Comparison of ENCODE assay signal across 14 mouse cellular contexts in genomic region chr2:66144770-66145169, GRCm38 (mm10). TPM values are rescaled to one million over a fixed set of nuclear protein-coding genes. Genes with fewer than 3 reads are reported as not detected.
A peak's percentile ranks its signal among the peaks of the same experiment; 100 is the strongest.
DNase-seq lines count a peak whose midpoint lies in the region; ATAC-seq lines count a peak whose summit lies in the region.
"Had no signal": no experiment of that assay in that cellular context is flagged by ENCODE, and none has a peak within 500 bp of the region (broad histone marks: within the 10 kb centered on the region; RNA-seq: fewer than 3 reads in every experiment).

No protein-coding gene starts in this region.

- ATAC-seq in megakaryocyte progenitor cell, adult 5-6 weeks (replicated peaks; ENCODE audit: poor library complexity), result peak; percentile 48
- ATAC-seq: forebrain, postnatal 0 days had no signal

- peak; percentile 45 for DNase-seq in kidney, adult 9 months
- no peak for DNase-seq in kidney, postnatal 25 days
- peak; percentile 8 for DNase-seq in urinary bladder, postnatal 14 days (ENCODE audit: low spot score)
- DNase-seq in urinary bladder, postnatal 36 days (ENCODE audit: low spot score in 2 of 2), result no peak
- DNase-seq in left cerebral cortex, postnatal 25 days (ENCODE audit: low spot score in 2 of 2), result no peak
- DNase-seq in cerebellum, postnatal 14 days, result no peak
- no peak for DNase-seq in heart, postnatal 14 days
- DNase-seq: adrenal gland, adult 2 months; cerebellum, adult 8-10 months; embryo, embryonic 11 days; forebrain, postnatal 0 days; gastrocnemius, postnatal 36 days; right cerebral cortex, adult 18-20 months had no signal

- intact Hi-C loops in left cerebral cortex, postnatal 25 days (cut with DNase I), result no loop called here
- intact Hi-C loops in heart, postnatal 14 days (cut with DNase I), result no loop called here

RNA-seq across cellular contexts. Expression of gene Galnt3, which starts 20.0 kb away (rescaled TPM):
- 9.3 and 11.7 TPM in 2 replicates for total RNA-seq in megakaryocyte progenitor cell, adult 5-6 weeks (2015)
- 8.0 and 12.4 TPM in 2 replicates for total RNA-seq in megakaryocyte progenitor cell, adult 5-6 weeks (2017)
- total RNA-seq in left cerebral cortex, postnatal 25 days (2021), result 1 to 10 TPM; 2.4 to 2.8 TPM
- under 1 TPM; 0.32 to 0.33 TPM for total RNA-seq in heart, postnatal 14 days (2021)
- total RNA-seq: gastrocnemius, postnatal 36 days had no signal

Comparison
In these comparisons a context has a peak if more than half of its experiments do, and no peak if none do; other contexts are left out.
1. DNase-seq: peak in kidney, adult 9 months (single experiment) and urinary bladder, postnatal 14 days (single experiment); none in kidney, postnatal 25 days (0 of 2), urinary bladder, postnatal 36 days (0 of 2), left cerebral cortex, postnatal 25 days (0 of 2), cerebellum, postnatal 14 days (0 of 2) and heart, postnatal 14 days (0 of 2).